In genomic region chr14:48098253-48098652, GRCm38 (mm10) we compare ENCODE assay signal across 25 mouse cellular contexts. TPM values are rescaled to one million over a fixed set of nuclear protein-coding genes. Genes with fewer than 3 reads are reported as not detected.
DNase-seq lines count a peak whose midpoint lies in the region; ATAC-seq and TF ChIP-seq lines count a peak whose summit lies in the region.
"Had no signal": no experiment of that assay in that cellular context is flagged by ENCODE, and none has a peak within 500 bp of the region (broad histone marks: within the 10 kb centered on the region; RNA-seq: fewer than 3 reads in every experiment).

No protein-coding gene starts in this region.

- 50% methylated on average over 6 of the region's 6 CpGs for WGBS in kidney, adult 2 months
- 50% methylated on average over 6 of the region's 6 CpGs for WGBS in kidney, embryonic 14.5 days
- 16% methylated on average over 6 of the region's 6 CpGs for WGBS in liver, adult 2 months
- 60% methylated on average over 6 of the region's 6 CpGs for WGBS in liver, embryonic 11.5 days
- WGBS in liver, embryonic 16.5 days (ENCODE audit: insufficient replicate concordance): 41% methylated on average over 6 of the region's 6 CpGs
- WGBS in liver, postnatal 0 days (ENCODE audit: insufficient replicate concordance): 45% methylated on average over 6 of the region's 6 CpGs

- no peaks in the 10 kb centered on the region for H3K4me1 ChIP-seq in kidney, adult 2 months (ENCODE audit: control insufficient read depth, insufficient read depth, low read length)
- H3K4me1 ChIP-seq in kidney, embryonic 14.5 days (ENCODE audit: control insufficient read depth, insufficient read depth, low read length): no peaks in the 10 kb centered on the region
- H3K4me1 ChIP-seq in liver, adult 2 months (ENCODE audit: control insufficient read depth, insufficient read depth, low read length): peaks cover 3% of the 10 kb centered on the region
- no peaks in the 10 kb centered on the region for H3K4me1 ChIP-seq in liver, embryonic 11.5 days (replicated peaks; ENCODE audit: control insufficient read depth, insufficient read depth, low read length)
- H3K4me1 ChIP-seq in liver, embryonic 16.5 days (ENCODE audit: control insufficient read depth, low read depth, low read length): no peaks in the 10 kb centered on the region
- no peaks in the 10 kb centered on the region for H3K4me1 ChIP-seq in liver, postnatal 0 days (ENCODE audit: insufficient read depth)
- H3K4me1 ChIP-seq: embryonic facial prominence, embryonic 12.5 days had no signal

- H3K36me3 ChIP-seq in kidney, adult 2 months (ENCODE audit: control insufficient read depth, insufficient read depth, low read length): no peaks in the 10 kb centered on the region
- H3K36me3 ChIP-seq in kidney, embryonic 14.5 days (ENCODE audit: control insufficient read depth, insufficient read depth, low read length): no peaks in the 10 kb centered on the region
- H3K36me3 ChIP-seq in liver, adult 2 months (ENCODE audit: control insufficient read depth, insufficient read depth, low read length): no peaks in the 10 kb centered on the region
- H3K36me3 ChIP-seq in liver, embryonic 11.5 days (ENCODE audit: control insufficient read depth, insufficient read depth, low read length): no peaks in the 10 kb centered on the region
- no peaks in the 10 kb centered on the region for H3K36me3 ChIP-seq in liver, embryonic 16.5 days (ENCODE audit: control insufficient read depth, insufficient read depth)
- H3K36me3 ChIP-seq in liver, postnatal 0 days (replicated peaks; ENCODE audit: insufficient read depth, low read length): no peaks in the 10 kb centered on the region
- H3K36me3 ChIP-seq: embryonic facial prominence, embryonic 10.5 days; embryonic facial prominence, embryonic 12.5 days; G1E had no signal

- H3K27me3 ChIP-seq in kidney, adult 2 months (replicated peaks; ENCODE audit: control insufficient read depth, insufficient read depth, low read length): no peaks in the 10 kb centered on the region
- no peaks in the 10 kb centered on the region for H3K27me3 ChIP-seq in kidney, embryonic 14.5 days (ENCODE audit: control insufficient read depth, insufficient read depth, low read length)
- no peaks in the 10 kb centered on the region for H3K27me3 ChIP-seq in liver, adult 2 months (ENCODE audit: control insufficient read depth, insufficient read depth, low read length)
- no peaks in the 10 kb centered on the region for H3K27me3 ChIP-seq in liver, embryonic 11.5 days (replicated peaks; ENCODE audit: control insufficient read depth, insufficient read depth, low read length)
- H3K27me3 ChIP-seq in liver, embryonic 16.5 days (ENCODE audit: control insufficient read depth, insufficient read depth, low read depth, low read length): no peaks in the 10 kb centered on the region
- H3K27me3 ChIP-seq in liver, postnatal 0 days (ENCODE audit: insufficient read depth, low read length): no peaks in the 10 kb centered on the region
- H3K27me3 ChIP-seq: CH12.LX; embryonic facial prominence, embryonic 12.5 days; forebrain, embryonic 13.5 days had no signal

- H3K4me3 ChIP-seq in kidney, adult 2 months (ENCODE audit: insufficient read depth, low read depth, low read length): no peak overlapping the region
- no peak overlapping the region for H3K4me3 ChIP-seq in kidney, embryonic 14.5 days (ENCODE audit: low read length)
- no peak overlapping the region for H3K4me3 ChIP-seq in liver, adult 2 months (ENCODE audit: insufficient read depth, low read depth, low read length)
- H3K4me3 ChIP-seq in liver, embryonic 11.5 days (ENCODE audit: low read depth, low read length): no peak overlapping the region
- H3K4me3 ChIP-seq in liver, embryonic 16.5 days (ENCODE audit: low read depth, low read length): no peak overlapping the region
- no peak overlapping the region for H3K4me3 ChIP-seq in liver, postnatal 0 days (ENCODE audit: low read depth, low read length)
- H3K4me3 ChIP-seq: embryonic facial prominence, embryonic 10.5 days; embryonic facial prominence, embryonic 12.5 days; forebrain, embryonic 13.5 days had no signal

- no peak for TF ChIP-seq CTCF in kidney, adult 2 months (conservative IDR thresholded peaks at IDR 0.05; ENCODE audit: insufficient read depth, insufficient read length, low read depth, low read length)
- TF ChIP-seq CTCF in liver, adult 2 months (IDR thresholded peaks at IDR 0.05; ENCODE audit: low read depth, low read length): no peak
- TF ChIP-seq CTCF in liver, postnatal 0 days (IDR thresholded peaks at IDR 0.05; ENCODE audit: low read depth): no peak

- no peak for TF ChIP-seq EP300 in liver, postnatal 0 days (IDR thresholded peaks at IDR 0.05; ENCODE audit: low read depth)

- H3K27ac ChIP-seq in kidney, adult 2 months (ENCODE audit: insufficient read depth, low read depth, low read length): no peak overlapping the region
- H3K27ac ChIP-seq in kidney, embryonic 14.5 days (ENCODE audit: low read depth, low read length): no peak overlapping the region
- H3K27ac ChIP-seq in liver, adult 2 months (replicated peaks; ENCODE audit: insufficient read depth, low read depth, low read length): no peak overlapping the region
- no peak overlapping the region for H3K27ac ChIP-seq in liver, embryonic 11.5 days (ENCODE audit: low read depth, low read length)
- H3K27ac ChIP-seq in liver, embryonic 16.5 days (ENCODE audit: low read length): no peak overlapping the region
- H3K27ac ChIP-seq in liver, postnatal 0 days (ENCODE audit: low read depth): no peak overlapping the region
- H3K27ac ChIP-seq: embryonic facial prominence, embryonic 10.5 days; embryonic facial prominence, embryonic 12.5 days; forebrain, embryonic 13.5 days had no signal

- no peak for TF ChIP-seq POLR2A in kidney, adult 2 months (IDR thresholded peaks at IDR 0.05; ENCODE audit: low read depth, low read length)
- no peak for TF ChIP-seq POLR2A in liver, adult 2 months (IDR thresholded peaks at IDR 0.05; ENCODE audit: extremely low read depth, insufficient read depth, low read length)

- H3K9ac ChIP-seq in kidney, embryonic 14.5 days (ENCODE audit: low read depth, low read length): no peak overlapping the region
- no peak overlapping the region for H3K9ac ChIP-seq in liver, adult 2 months (ENCODE audit: low read depth, low read length)
- no peak overlapping the region for H3K9ac ChIP-seq in liver, embryonic 11.5 days (ENCODE audit: low read depth, low read length)
- no peak overlapping the region for H3K9ac ChIP-seq in liver, embryonic 16.5 days (ENCODE audit: low read depth, low read length)
- no peak overlapping the region for H3K9ac ChIP-seq in liver, postnatal 0 days (replicated peaks)
- H3K9ac ChIP-seq: embryonic facial prominence, embryonic 12.5 days; forebrain, embryonic 13.5 days had no signal

- no peaks in the 10 kb centered on the region for H3K9me3 ChIP-seq in kidney, embryonic 14.5 days (ENCODE audit: control insufficient read depth, low read length)
- H3K9me3 ChIP-seq in liver, embryonic 11.5 days (ENCODE audit: control insufficient read depth, low read length): no peaks in the 10 kb centered on the region
- H3K9me3 ChIP-seq in liver, embryonic 16.5 days (replicated peaks; ENCODE audit: control insufficient read depth, low read length): no peaks in the 10 kb centered on the region
- no peaks in the 10 kb centered on the region for H3K9me3 ChIP-seq in liver, postnatal 0 days (ENCODE audit: low read length)
- H3K9me3 ChIP-seq: embryonic facial prominence, embryonic 10.5 days; embryonic facial prominence, embryonic 12.5 days; forebrain, embryonic 13.5 days; G1E had no signal

- H3K4me2 ChIP-seq in kidney, embryonic 14.5 days (replicated peaks; ENCODE audit: low read depth, low read length): no peak overlapping the region
- no peak overlapping the region for H3K4me2 ChIP-seq in liver, embryonic 11.5 days
- H3K4me2 ChIP-seq in liver, embryonic 16.5 days (ENCODE audit: low read depth, low read length): no peak overlapping the region
- no peak overlapping the region for H3K4me2 ChIP-seq in liver, postnatal 0 days (ENCODE audit: low read depth, low read length)
- H3K4me2 ChIP-seq: embryonic facial prominence, embryonic 12.5 days; forebrain, embryonic 13.5 days had no signal

- no peaks in the 10 kb centered on the region for H3K79me2 ChIP-seq in liver, adult 2 months (ENCODE audit: control insufficient read depth, insufficient read depth, low read length)

- no peak for ATAC-seq in kidney, embryonic 14.5 days (ENCODE audit: low FRiP score, low TSS enrichment)
- ATAC-seq in liver, embryonic 11.5 days (replicated peaks; ENCODE audit: low FRiP score): no peak
- ATAC-seq in liver, embryonic 16.5 days (ENCODE audit: low read depth): peak; percentile 39; the same call in 1 of the 2 replicates
- ATAC-seq in liver, postnatal 0 days: peak; percentile 95
- ATAC-seq: activated CD4-positive, CD25-positive, alpha-beta regulatory T cell, adult 4 months; CD4-positive, CD25-positive, alpha-beta regulatory T cell, adult 4 months; forebrain, embryonic 13.5 days; Patski had no signal

- peak; percentile 63 for DNase-seq in kidney, adult 2 months
- DNase-seq in liver, adult 2 months (ENCODE audit: extremely low read depth, low read depth, low spot score): peak; percentile 96
- DNase-seq in liver, embryonic 11.5 days (ENCODE audit: low spot score): no peak
- no peak for DNase-seq in liver
- DNase-seq in liver, postnatal 0 days: peak; percentile 35
- DNase-seq in testis, postnatal 10 days (ENCODE audit: low spot score): no peak
- DNase-seq: adrenal gland, adult 8-10 months; adrenal gland, postnatal 14 days; adrenal gland, postnatal 36 days; B cell, adult 2 months; cerebellum, adult 11-12 months; cerebellum, adult 2 months; cerebellum, adult 9-10 months; cerebellum, postnatal 10 days; cerebellum, postnatal 25 days had no signal

RNA-seq across cellular contexts. Expression of gene Peli2, which starts 22.4 kb away (rescaled TPM):
- polyA plus RNA-seq in kidney, adult 2 months (2012; rRNA removed): 31.7 and 37.6 TPM in 2 replicates
- polyA plus RNA-seq in kidney, embryonic 14.5 days (2014; fragmentation: Nextera tagmentation; extraction: Ambion mirVana): 6.1 and 10.8 TPM in 2 replicates
- total RNA-seq in liver, adult 2 months (2014; rRNA removed): 14.7 and 16.8 TPM in 2 replicates
- 12.7 and 13.3 TPM in 2 replicates for polyA plus RNA-seq in liver, adult 2 months (2012; rRNA removed)
- 3.1 TPM in 2 replicates for polyA plus RNA-seq in liver, embryonic 11.5 days (2014; fragmentation: Nextera tagmentation; extraction: Ambion mirVana)
- 1.7 and 2.1 TPM in 2 replicates for polyA plus RNA-seq in liver, embryonic 16.5 days (2015; fragmentation: Nextera tagmentation; extraction: Ambion mirVana)
- 1.5 and 2.8 TPM in 2 replicates for polyA plus RNA-seq in liver, postnatal 0 days (2015; fragmentation: Nextera tagmentation; extraction: Ambion mirVana)
- total RNA-seq: CH12.LX had no signal
- polyA plus RNA-seq: G1E had no signal

Comparison
In these comparisons a context has a peak if more than half of its experiments do, and no peak if none do; other contexts are left out.
1. DNase-seq: peak in kidney, adult 2 months (single experiment), liver, adult 2 months (single experiment) and liver, postnatal 0 days (single experiment); none in liver, embryonic 11.5 days (single experiment), liver (single experiment) and testis, postnatal 10 days (single experiment).
2. ATAC-seq: peak in liver, embryonic 16.5 days (single experiment) and liver, postnatal 0 days (single experiment); none in kidney, embryonic 14.5 days (single experiment) and liver, embryonic 11.5 days (single experiment).